Mouse (Mus musculus) lung, postnatal 0 days (tissue): ENCODE data around the gene Slc10a4. TPM values are rescaled to one million over a fixed set of nuclear protein-coding genes. Genes with fewer than 3 reads are reported as not detected.

Experiments
- ATAC-seq: fragments of 200-750 bp; cut with Nextera tagmentation; 2 replicates; pipeline ENCODE4 v1.8.0; 2017; ENCODE audit warnings: moderate library complexity
- DNase-seq: peaks from one replicate; pipeline ENCODE4 v3.0.0-alpha.2; 2016; ENCODE audit warnings: low spot score
- H3K27ac ChIP-seq: fragments of 300-500 bp; sonication (generic); 2 replicates; pipeline ENCODE4 v1.5.1; 2014; ENCODE audit warnings: antibody characterized with exemption, mild to moderate bottlenecking, low read length, mixed read lengths
- H3K27me3 ChIP-seq: fragments of 300-500 bp; sonication (generic); replicated peaks from 2 replicates; pipeline ENCODE4 v1.6.1; 2014; ENCODE audit warnings: low read length, mixed read lengths; ENCODE audit not compliant: insufficient read depth
- H3K36me3 ChIP-seq: fragments of 300-500 bp; sonication (generic); 2 replicates; pipeline ENCODE4 v1.6.1; 2014; ENCODE audit warnings: low read length, mixed read lengths; ENCODE audit not compliant: insufficient read depth
- H3K4me1 ChIP-seq: fragments of 300-500 bp; sonication (generic); 2 replicates; pipeline ENCODE4 v1.6.1; 2014; ENCODE audit warnings: antibody characterized with exemption, low read depth, low read length, mixed read lengths; ENCODE audit not compliant: insufficient read depth
- H3K4me2 ChIP-seq: fragments of 300-500 bp; sonication (generic); replicated peaks from 2 replicates; pipeline ENCODE4 v1.6.1; 2014; ENCODE audit warnings: low read depth, mild to moderate bottlenecking, low read length, moderate library complexity, mixed read lengths
- H3K4me3 ChIP-seq: fragments of 300-500 bp; sonication (generic); 2 replicates; pipeline ENCODE4 v1.5.1; 2014; ENCODE audit warnings: low read depth, low read length
- H3K9ac ChIP-seq: fragments of 300-500 bp; sonication (generic); replicated peaks from 2 replicates; pipeline ENCODE4 v1.6.1; 2014; ENCODE audit warnings: low read depth, mild to moderate bottlenecking
- H3K9me3 ChIP-seq: fragments of 300-500 bp; sonication (generic); 2 replicates; pipeline ENCODE4 v1.6.1; 2016; ENCODE audit warnings: low read length, mixed read lengths
- CTCF ChIP-seq: IDR thresholded peaks from 2 replicates; pipeline ENCODE4 v1.5.1; 2016; ENCODE audit warnings: antibody characterized with exemption, mild to moderate bottlenecking
- EP300 ChIP-seq: IDR thresholded peaks from 2 replicates; pipeline ENCODE4 v1.6.1; 2016; ENCODE audit warnings: antibody characterized with exemption, mild to moderate bottlenecking, control low read depth
- WGBS: fragments of 180-500 bp; shearing (Covaris S2); extraction: QIAGEN DNeasy Blood & Tissue Kit; methylation state at CpG from one replicate; pipeline ENCODE4 v1.1.7; 2014; 5-methylcytosine and 5-hydroxymethylcytosine counted together
- polyA plus RNA-seq: library from polyadenylated mRNA; unstranded; fragments of >200 nt; fragmentation: Nextera tagmentation; extraction: Ambion mirVana; gene quantifications from 2 replicates; pipeline ENCODE4 v1.2.1, GENCODE M21; 2015

Gene Slc10a4
- polyA plus RNA-seq, 1 experiment from 2014 or later: 0.44 TPM

GRCm38 (mm10) chr5:73047651-73048245 lies 41.1 kb downstream of the Slc10a4 start:
- Histone ChIP-seq H3K9ac (no peak overlapping the region), H3K27ac (no peak overlapping the region), H3K27me3 (no peaks in the 10 kb centered on the region), H3K4me2 (no peak overlapping the region), H3K4me3 (no peak overlapping the region), H3K36me3 (peaks cover 64% of the 10 kb centered on the region), H3K4me1 (no peaks in the 10 kb centered on the region), H3K9me3 (no peaks in the 10 kb centered on the region)
- no peak for ATAC-seq
- TF ChIP-seq CTCF (no peak), EP300 (no peak)
- DNase-seq: no peak
- 72% methylated on average over 7 of the region's 7 CpGs for WGBS

- WGBS: 93% methylated on average over 8 of the region's 8 CpGs
- no peaks in the 10 kb centered on the region for H3K27me3 ChIP-seq
- H3K4me3 ChIP-seq: no peak overlapping the region
- H3K9me3 ChIP-seq: no peaks in the 10 kb centered on the region
- no peak overlapping the region for H3K4me2 ChIP-seq
- H3K9ac ChIP-seq: no peak overlapping the region
- ATAC-seq (no peak), DNase-seq (no peak)
- H3K27ac ChIP-seq: no peak overlapping the region
- TF ChIP-seq CTCF: no peak
- TF ChIP-seq EP300: no peak
- no peaks in the 10 kb centered on the region for H3K4me1 ChIP-seq
- peaks cover 72% of the 10 kb centered on the region for H3K36me3 ChIP-seq
Observed at GRCm38 (mm10) chr5:73053933-73054332, 47.2 kb downstream of the Slc10a4 start.

- H3K27ac ChIP-seq: no peak overlapping the region
Observed at GRCm38 (mm10) chr5:73056457-73056856, 49.8 kb downstream of the Slc10a4 start.

GRCm38 (mm10) chr5:73056937-73057336 lies 50.3 kb downstream of the Slc10a4 start:
- DNase-seq: no peak
- Histone ChIP-seq H3K9ac (no peak overlapping the region), H3K4me1 (no peaks in the 10 kb centered on the region), H3K27me3 (no peaks in the 10 kb centered on the region), H3K9me3 (no peaks in the 10 kb centered on the region), H3K36me3 (peaks cover 49% of the 10 kb centered on the region), H3K4me2 (no peak overlapping the region), H3K27ac (no peak overlapping the region), H3K4me3 (no peak overlapping the region)
- 62% methylated on average over 5 of the region's 5 CpGs for WGBS
- no peak for TF ChIP-seq EP300
- TF ChIP-seq CTCF: no peak
- no peak for ATAC-seq

More at GRCm38 (mm10) chr5:73056457-73056856, 49.8 kb downstream of the Slc10a4 start:
- ATAC-seq (no peak), DNase-seq (no peak)
- H3K27me3 ChIP-seq: no peaks in the 10 kb centered on the region
- no peaks in the 10 kb centered on the region for H3K9me3 ChIP-seq
- no peak overlapping the region for H3K4me3 ChIP-seq
- TF ChIP-seq CTCF (peak; percentile 54), EP300 (no peak)
- no peak overlapping the region for H3K9ac ChIP-seq
- peaks cover 51% of the 10 kb centered on the region for H3K36me3 ChIP-seq
- no peak overlapping the region for H3K4me2 ChIP-seq
- 93% methylated on average over 6 of the region's 6 CpGs for WGBS
- no peaks in the 10 kb centered on the region for H3K4me1 ChIP-seq

GRCm38 (mm10) chr5:73061506-73062155 lies 54.9 kb downstream of the Slc10a4 start:
- H3K9me3 ChIP-seq: no peaks in the 10 kb centered on the region
- no peak overlapping the region for H3K9ac ChIP-seq
- H3K36me3 ChIP-seq: peaks cover 13% of the 10 kb centered on the region; the same call in 1 of the 2 replicates
- no peaks in the 10 kb centered on the region for H3K27me3 ChIP-seq
- H3K27ac ChIP-seq: no peak overlapping the region
- DNase-seq (no peak), ATAC-seq (no peak)
- no peaks in the 10 kb centered on the region for H3K4me1 ChIP-seq
- no peak for TF ChIP-seq EP300
- TF ChIP-seq CTCF: no peak
- no peak overlapping the region for H3K4me2 ChIP-seq
- no peak overlapping the region for H3K4me3 ChIP-seq
- WGBS: 82% methylated on average over 11 of the region's 11 CpGs

Other genes starting within 250 kb of the Slc10a4 start
- 4.2 and 4.6 TPM in 2 replicates for gene Tec, start 138.4 kb upstream of the Slc10a4 start, polyA plus RNA-seq
- gene Slain2, start 92.6 kb upstream of the Slc10a4 start, polyA plus RNA-seq: 13.4 and 14.1 TPM in 2 replicates
- gene Gm10135, start 32.2 kb upstream of the Slc10a4 start, polyA plus RNA-seq: not detected in 2 replicates
- 20.9 and 21.9 TPM in 2 replicates for gene Fryl, start 249.7 kb downstream of the Slc10a4 start, polyA plus RNA-seq